Mouse (Mus musculus): ENCODE measurements at regions not wholly inside any gene's neighbourhood (a gene's known extent, or its start where the extent isn't known, plus 50 kb on each side); places are given as distances from the start of the nearest gene placed in this dataset.

GRCm38 (mm10) chr9:43961431-43961830 is 81.8 kb upstream of the Thy1 start:
- H3K4me2 ChIP-seq = no peak overlapping the region
- no peaks in the 10 kb centered on the region for H3K9me3 ChIP-seq
- no peaks in the 10 kb centered on the region for H3K36me3 ChIP-seq
- peaks cover 18% of the 10 kb centered on the region for H3K4me1 ChIP-seq (replicated peaks)
- 24% methylated on average over 12 of the region's 12 CpGs for WGBS
- 0 out of 2 replicates have a peak, but pooled peaks cover 3% of the 10 kb centered on the region for H3K27me3 ChIP-seq
- H3K27ac ChIP-seq (replicated peaks) = peak overlapping the region; percentile 19
- no peak overlapping the region for H3K4me3 ChIP-seq
- no peak overlapping the region for H3K9ac ChIP-seq
- peak; percentile 57; the same call in 1 of the 2 replicates for ATAC-seq (ENCODE audit: low FRiP score, low read depth)

GRCm38 (mm10) chr9:43965171-43965570 is 78.0 kb upstream of the Thy1 start:
- Histone ChIP-seq H3K4me1 (replicated peaks) (peaks cover 23% of the 10 kb centered on the region), H3K27me3 (0 out of 2 replicates have a peak, but pooled peaks cover 3% of the 10 kb centered on the region), H3K36me3 (no peaks in the 10 kb centered on the region), H3K4me2 (no peak overlapping the region), H3K27ac (replicated peaks) (no peak overlapping the region), H3K4me3 (no peak overlapping the region), H3K9ac (no peak overlapping the region), H3K9me3 (no peaks in the 10 kb centered on the region)
- 77% methylated on average over 4 of the region's 4 CpGs for WGBS
- no peak for ATAC-seq (ENCODE audit: low FRiP score, low read depth)

GRCm38 (mm10) chr9:43965811-43966210 is 77.4 kb upstream of the Thy1 start:
- WGBS = 53% methylated on average over 5 of the region's 5 CpGs
- no peak overlapping the region for H3K9ac ChIP-seq
- no peak overlapping the region for H3K4me2 ChIP-seq
- no peak overlapping the region for H3K4me3 ChIP-seq
- no peak overlapping the region for H3K27ac ChIP-seq (replicated peaks)
- 0 out of 2 replicates have a peak, but pooled peaks cover 3% of the 10 kb centered on the region for H3K27me3 ChIP-seq
- no peaks in the 10 kb centered on the region for H3K9me3 ChIP-seq
- H3K36me3 ChIP-seq = no peaks in the 10 kb centered on the region
- ATAC-seq (ENCODE audit: low FRiP score, low read depth) = no peak
- H3K4me1 ChIP-seq (replicated peaks) = peaks cover 30% of the 10 kb centered on the region

GRCm38 (mm10) chr9:43970043-43970795 is 73.0 kb upstream of the Thy1 start:
- Histone ChIP-seq H3K4me3 (peak overlapping the region; percentile 9; the same call in 1 of the 2 replicates), H3K4me2 (peak overlapping the region; percentile 35), H3K4me1 (replicated peaks) (peaks cover 28% of the 10 kb centered on the region), H3K27me3 (no peaks in the 10 kb centered on the region), H3K36me3 (no peaks in the 10 kb centered on the region), H3K27ac (replicated peaks) (no peak overlapping the region), H3K9me3 (no peaks in the 10 kb centered on the region), H3K9ac (0 out of 2 replicates have a peak overlapping the region, but pooled peaks have one; percentile 15)
- 16% methylated on average over 9 of the region's 9 CpGs for WGBS
- ATAC-seq (ENCODE audit: low FRiP score, low read depth) = peak; percentile 65

GRCm38 (mm10) chr9:43970858-43971257 is 72.3 kb upstream of the Thy1 start:
- peaks cover 28% of the 10 kb centered on the region for H3K4me1 ChIP-seq (replicated peaks)
- WGBS = 32% methylated on average over 3 of the region's 3 CpGs
- H3K9ac ChIP-seq = no peak overlapping the region
- no peaks in the 10 kb centered on the region for H3K36me3 ChIP-seq
- no peaks in the 10 kb centered on the region for H3K9me3 ChIP-seq
- no peak overlapping the region for H3K27ac ChIP-seq (replicated peaks)
- no peak overlapping the region for H3K4me3 ChIP-seq
- H3K27me3 ChIP-seq = no peaks in the 10 kb centered on the region
- no peak overlapping the region for H3K4me2 ChIP-seq
- peak; percentile 9; the same call in 1 of the 2 replicates for ATAC-seq (ENCODE audit: low FRiP score, low read depth)

- H3K4me3 ChIP-seq = no peak overlapping the region
- H3K4me1 ChIP-seq (replicated peaks) = peaks cover 28% of the 10 kb centered on the region
- H3K4me2 ChIP-seq = no peak overlapping the region
- H3K36me3 ChIP-seq = no peaks in the 10 kb centered on the region
- H3K27me3 ChIP-seq = no peaks in the 10 kb centered on the region
- no peak for ATAC-seq (ENCODE audit: low FRiP score, low read depth)
- 16% methylated on average over 3 of the region's 3 CpGs for WGBS
- H3K27ac ChIP-seq (replicated peaks) = no peak overlapping the region
- no peak overlapping the region for H3K9ac ChIP-seq
- H3K9me3 ChIP-seq = no peaks in the 10 kb centered on the region
Observed at GRCm38 (mm10) chr9:43972290-43972689, 70.9 kb upstream of the Thy1 start.

- Histone ChIP-seq H3K4me1 (replicated peaks) (peaks cover 12% of the 10 kb centered on the region), H3K9me3 (no peaks in the 10 kb centered on the region), H3K9ac (no peak overlapping the region), H3K36me3 (no peaks in the 10 kb centered on the region), H3K27ac (replicated peaks) (no peak overlapping the region), H3K27me3 (no peaks in the 10 kb centered on the region), H3K4me3 (no peak overlapping the region), H3K4me2 (no peak overlapping the region)
- no peak for ATAC-seq (ENCODE audit: low FRiP score, low read depth)
- WGBS = 73% methylated on average over 2 of the region's 2 CpGs
Observed at GRCm38 (mm10) chr9:43975405-43975804, 67.8 kb upstream of the Thy1 start.

GRCm38 (mm10) chr9:43976366-43976765 is 66.8 kb upstream of the Thy1 start:
- no peak overlapping the region for H3K27ac ChIP-seq (replicated peaks)
- H3K27me3 ChIP-seq = no peaks in the 10 kb centered on the region
- no peaks in the 10 kb centered on the region for H3K36me3 ChIP-seq
- WGBS = 92% methylated on average over 5 of the region's 5 CpGs
- H3K4me2 ChIP-seq = no peak overlapping the region
- H3K9me3 ChIP-seq = no peaks in the 10 kb centered on the region
- no peak overlapping the region for H3K4me3 ChIP-seq
- 0 out of 2 replicates have a peak, but pooled peaks cover 3% of the 10 kb centered on the region for H3K4me1 ChIP-seq (replicated peaks)
- H3K9ac ChIP-seq = no peak overlapping the region
- no peak for ATAC-seq (ENCODE audit: low FRiP score, low read depth)

- 64% methylated on average over 3 of the region's 3 CpGs for WGBS
- no peak overlapping the region for H3K27ac ChIP-seq (replicated peaks)
- H3K4me3 ChIP-seq = no peak overlapping the region
- no peaks in the 10 kb centered on the region for H3K36me3 ChIP-seq
- H3K4me2 ChIP-seq = no peak overlapping the region
- no peaks in the 10 kb centered on the region for H3K27me3 ChIP-seq
- no peaks in the 10 kb centered on the region for H3K4me1 ChIP-seq (replicated peaks)
- no peak overlapping the region for H3K9ac ChIP-seq
- no peak for ATAC-seq (ENCODE audit: low FRiP score, low read depth)
- no peaks in the 10 kb centered on the region for H3K9me3 ChIP-seq
Observed at GRCm38 (mm10) chr9:43977773-43978172, 65.4 kb upstream of the Thy1 start.

- no peak overlapping the region for H3K27ac ChIP-seq (replicated peaks)
- H3K4me2 ChIP-seq = no peak overlapping the region
- no peak overlapping the region for H3K9ac ChIP-seq
- H3K27me3 ChIP-seq = no peaks in the 10 kb centered on the region
- ATAC-seq (ENCODE audit: low FRiP score, low read depth) = no peak
- H3K4me1 ChIP-seq (replicated peaks) = no peaks in the 10 kb centered on the region
- WGBS = 37% methylated on average over 8 of the region's 8 CpGs
- H3K9me3 ChIP-seq = no peaks in the 10 kb centered on the region
- no peaks in the 10 kb centered on the region for H3K36me3 ChIP-seq
- no peak overlapping the region for H3K4me3 ChIP-seq
Observed at GRCm38 (mm10) chr9:43981376-43981775, 61.8 kb upstream of the Thy1 start.

GRCm38 (mm10) chr9:43982359-43982889 is 60.8 kb upstream of the Thy1 start:
- no peak overlapping the region for H3K4me2 ChIP-seq
- 74% methylated on average over 5 of the region's 5 CpGs for WGBS
- no peaks in the 10 kb centered on the region for H3K36me3 ChIP-seq
- H3K27me3 ChIP-seq = no peaks in the 10 kb centered on the region
- H3K4me3 ChIP-seq = no peak overlapping the region
- H3K27ac ChIP-seq (replicated peaks) = no peak overlapping the region
- no peak overlapping the region for H3K9ac ChIP-seq
- H3K4me1 ChIP-seq (replicated peaks) = no peaks in the 10 kb centered on the region
- H3K9me3 ChIP-seq = no peaks in the 10 kb centered on the region
- no peak for ATAC-seq (ENCODE audit: low FRiP score, low read depth)

- no peaks in the 10 kb centered on the region for H3K9me3 ChIP-seq
- H3K27me3 ChIP-seq = no peaks in the 10 kb centered on the region
- WGBS = 69% methylated on average over 2 of the region's 2 CpGs
- H3K27ac ChIP-seq (replicated peaks) = no peak overlapping the region
- H3K9ac ChIP-seq = no peak overlapping the region
- ATAC-seq (ENCODE audit: low FRiP score, low read depth) = no peak
- H3K4me2 ChIP-seq = no peak overlapping the region
- H3K4me3 ChIP-seq = no peak overlapping the region
- H3K4me1 ChIP-seq (replicated peaks) = no peaks in the 10 kb centered on the region
- H3K36me3 ChIP-seq = no peaks in the 10 kb centered on the region
Observed at GRCm38 (mm10) chr9:43983220-43983619, 60.0 kb upstream of the Thy1 start.
